Mouse (Mus musculus) bone marrow, adult 2 months (tissue): Measurements from ENCODE around the gene Prrt2.

Experiments
- CTCF ChIP-seq: fragments of 200-500 bp; IDR thresholded peaks from 2 replicates; pipeline ENCODE4 v1.5.1; 2011; ENCODE audit warnings: low read length, control low read depth; ENCODE audit not compliant: control insufficient read depth, insufficient read depth
- POLR2A ChIP-seq: fragments of 200-500 bp; IDR thresholded peaks from 2 replicates; pipeline ENCODE4 v1.6.1; 2011; ENCODE audit warnings: low read depth, mild to moderate bottlenecking, control low read depth, low read length, borderline replicate concordance; ENCODE audit not compliant: control insufficient read depth

DNA sequence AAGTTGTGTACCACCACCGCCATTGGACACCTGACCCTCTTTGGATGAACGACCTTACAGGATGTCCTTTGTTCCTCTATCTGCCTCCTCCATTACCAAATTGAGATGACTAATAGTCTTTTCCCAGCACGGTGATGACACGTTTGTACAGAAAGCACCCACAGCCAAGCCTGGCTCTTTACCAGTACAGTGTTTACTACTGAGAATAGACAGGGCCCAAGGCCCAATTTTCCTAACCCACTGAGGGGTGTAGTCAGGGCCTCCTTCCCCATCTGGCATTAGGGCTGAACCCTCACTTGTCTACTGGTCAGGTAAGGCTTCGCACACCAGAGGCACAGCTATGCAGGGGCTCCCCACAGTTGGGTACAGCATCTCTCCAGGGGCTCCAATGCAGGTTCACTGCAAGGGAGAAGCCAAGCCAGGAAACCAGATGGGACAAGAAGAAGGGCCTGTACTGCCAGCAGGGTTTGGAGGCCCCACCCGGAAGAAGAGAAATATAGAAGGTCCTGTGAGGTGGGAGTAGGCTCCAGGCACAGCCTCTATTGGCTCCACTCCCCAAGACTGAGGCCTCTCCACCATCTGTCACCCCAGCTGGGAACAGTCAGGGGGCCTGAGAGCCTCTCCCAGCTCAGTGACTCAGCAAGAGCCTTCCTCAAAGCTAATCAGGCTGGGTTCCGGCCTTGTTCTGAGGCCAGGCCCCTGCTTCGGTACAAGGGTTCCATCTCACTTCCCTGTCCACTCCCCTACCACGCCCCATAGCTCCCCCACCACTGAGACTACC lies 12.6 kb downstream of the Prrt2 start:
- TF ChIP-seq POLR2A = no peak
- TF ChIP-seq CTCF = no peak
